Mouse (Mus musculus) limb, embryonic 14.5 days (tissue): Measurements from ENCODE around the gene Slc16a8. TPM values are rescaled to one million over a fixed set of nuclear protein-coding genes. Genes with fewer than 3 reads are reported as not detected.

Source experiments
- ATAC-seq: fragments of 200-750 bp; cut with Nextera tagmentation; 2 replicates; pipeline ENCODE4 v1.8.0; 2017; ENCODE audit warnings: low read depth, moderate number of reproducible peaks, moderate TSS enrichment; ENCODE audit not compliant: low FRiP score
- DNase-seq: peaks from one replicate; pipeline ENCODE4 v3.0.0-alpha.2; 2015; ENCODE audit warnings: low spot score
- H3K27ac ChIP-seq: fragments of 300-500 bp; sonication (generic); replicated peaks from 2 replicates; pipeline ENCODE4 v1.5.1; 2014; ENCODE audit warnings: low read depth, mild to moderate bottlenecking, low read length, moderate library complexity, mixed read lengths
- H3K27me3 ChIP-seq: fragments of 300-500 bp; sonication (generic); 2 replicates; pipeline ENCODE4 v1.6.1; 2014; ENCODE audit warnings: low read length, mixed read lengths; ENCODE audit not compliant: control insufficient read depth, insufficient read depth
- H3K36me3 ChIP-seq: fragments of 300-500 bp; sonication (generic); 2 replicates; pipeline ENCODE4 v1.6.1; 2014; ENCODE audit warnings: mild to moderate bottlenecking, low read length, moderate library complexity, mixed read lengths; ENCODE audit not compliant: control insufficient read depth, insufficient read depth
- H3K4me1 ChIP-seq: fragments of 300-500 bp; sonication (generic); 2 replicates; pipeline ENCODE4 v1.6.1; 2014; ENCODE audit warnings: antibody characterized with exemption, low read length, mixed read lengths; ENCODE audit not compliant: control insufficient read depth, insufficient read depth
- H3K4me2 ChIP-seq: fragments of 300-500 bp; sonication (generic); replicated peaks from 2 replicates; pipeline ENCODE4 v1.6.1; 2014; ENCODE audit warnings: low read depth, mild to moderate bottlenecking, low read length, moderate library complexity; ENCODE audit not compliant: severe bottlenecking
- H3K4me3 ChIP-seq: fragments of 300-500 bp; sonication (generic); replicated peaks from 2 replicates; pipeline ENCODE4 v1.5.1; 2014; ENCODE audit warnings: low read length
- H3K9ac ChIP-seq: fragments of 300-500 bp; sonication (generic); 2 replicates; pipeline ENCODE4 v1.6.1; 2014; ENCODE audit warnings: mild to moderate bottlenecking, low read depth, low read length, moderate library complexity; ENCODE audit not compliant: severe bottlenecking
- H3K9me3 ChIP-seq: fragments of 300-500 bp; sonication (generic); 2 replicates; pipeline ENCODE4 v1.6.1; 2016; ENCODE audit warnings: low read length; ENCODE audit not compliant: control insufficient read depth
- POLR2A ChIP-seq: fragments of 200-500 bp; IDR thresholded peaks from 2 replicates; pipeline ENCODE4 v1.8.0; 2012; ENCODE audit warnings: inconsistent platforms, mild to moderate bottlenecking, moderate library complexity, borderline replicate concordance; ENCODE audit not compliant: insufficient read depth, insufficient read length; ENCODE audit errors: extremely low read depth
- WGBS: fragments of 180-500 bp; shearing (Covaris S2); extraction: QIAGEN DNeasy Blood & Tissue Kit; methylation state at CpG from one replicate; pipeline ENCODE4 v1.1.7; 2014; 5-methylcytosine and 5-hydroxymethylcytosine counted together
- polyA plus RNA-seq, 2 experiments: library from polyadenylated mRNA; depleted of rRNA in 1 of 2; stranded (reverse) in 1 of 2; unstranded in 1 of 2; fragments of >200 nt; fragmentation: Nextera tagmentation in 1 of 2; extraction: Ambion mirVana in 1 of 2; gene quantifications; 2 replicates each; pipeline versions ENCODE4 v1.2.1 to v1.2.3; 2012 to 2014

Gene Slc16a8
- polyA plus RNA-seq, 2 experiments = 0.16 to 0.51 TPM

- H3K36me3 ChIP-seq = no peaks in the 10 kb centered on the region
- no peak for DNase-seq
- no peak overlapping the region for H3K4me3 ChIP-seq
- H3K27me3 ChIP-seq = no peaks in the 10 kb centered on the region
- ATAC-seq = no peak
- TF ChIP-seq POLR2A = no peak
- H3K27ac ChIP-seq = no peak overlapping the region
- no peak overlapping the region for H3K4me2 ChIP-seq
- H3K9me3 ChIP-seq = no peaks in the 10 kb centered on the region
- WGBS = 75% methylated on average over 26 of the region's 27 CpGs
- no peak overlapping the region for H3K9ac ChIP-seq
- H3K4me1 ChIP-seq = no peaks in the 10 kb centered on the region
Measured at GRCm38 (mm10) chr15:79208758-79209439, 45.7 kb downstream of the Slc16a8 start.

DNA sequence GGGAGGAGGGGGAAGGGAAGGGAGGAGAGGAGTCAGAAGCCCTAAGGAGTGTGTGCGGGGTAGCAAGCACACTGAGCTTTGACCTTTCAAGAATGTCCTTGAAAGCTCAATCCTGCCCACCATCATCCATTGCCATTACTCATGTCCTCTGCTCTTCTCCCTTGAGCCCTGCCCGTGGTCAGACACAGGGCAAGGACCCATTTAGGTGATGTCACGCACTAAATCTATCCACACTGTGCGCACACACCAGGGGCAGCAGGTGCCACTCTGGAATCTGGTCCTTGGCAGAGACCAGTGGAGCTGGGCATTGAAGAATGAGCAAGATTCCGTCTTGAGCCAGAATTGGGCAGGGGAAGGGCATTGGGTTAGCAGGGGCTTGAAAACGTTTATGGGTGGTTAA, 46.4 kb downstream of the Slc16a8 start:
- ATAC-seq (no peak), DNase-seq (no peak)
- Histone ChIP-seq H3K4me3 (no peak overlapping the region), H3K9ac (no peak overlapping the region), H3K27me3 (no peaks in the 10 kb centered on the region), H3K4me1 (no peaks in the 10 kb centered on the region), H3K4me2 (no peak overlapping the region), H3K27ac (no peak overlapping the region), H3K9me3 (no peaks in the 10 kb centered on the region), H3K36me3 (no peaks in the 10 kb centered on the region)
- WGBS = 69% methylated on average over 6 of the region's 6 CpGs
- no peak for TF ChIP-seq POLR2A

DNA sequence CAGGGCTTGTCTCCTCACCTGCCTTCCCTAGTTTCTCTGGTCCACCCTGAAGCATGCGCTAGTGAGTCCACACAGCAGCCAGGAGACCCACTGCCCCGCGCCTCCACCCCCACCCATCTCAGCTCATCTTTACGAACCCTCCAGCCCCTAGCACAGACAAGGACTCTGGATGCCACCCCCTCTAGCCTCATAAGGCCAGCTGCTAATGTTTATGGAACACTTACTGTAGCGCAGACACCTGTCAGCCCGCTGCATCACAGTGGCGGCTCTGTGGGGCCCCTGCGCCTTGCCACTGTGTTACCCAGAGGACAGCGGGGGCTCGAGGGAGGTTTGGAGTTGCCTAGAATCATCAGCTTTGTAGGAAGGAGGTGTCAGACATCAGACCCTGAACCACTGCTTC, 52.0 kb downstream of the Slc16a8 start:
- H3K9me3 ChIP-seq = no peaks in the 10 kb centered on the region
- WGBS = 30% methylated on average over 10 of the region's 10 CpGs
- no peaks in the 10 kb centered on the region for H3K36me3 ChIP-seq
- TF ChIP-seq POLR2A = no peak
- 0 out of 2 replicates have a peak overlapping the region, but pooled peaks have one; percentile 52 for H3K27ac ChIP-seq
- peak; percentile 13 for DNase-seq
- H3K4me3 ChIP-seq = no peak overlapping the region
- H3K4me1 ChIP-seq = peaks cover 18% of the 10 kb centered on the region
- ATAC-seq = peak; percentile 51
- H3K9ac ChIP-seq = no peak overlapping the region
- no peak overlapping the region for H3K4me2 ChIP-seq
- H3K27me3 ChIP-seq = no peaks in the 10 kb centered on the region

- Histone ChIP-seq H3K4me2 (peak overlapping the region; percentile 23; the same call in 1 of the 2 replicates), H3K36me3 (no peaks in the 10 kb centered on the region), H3K9me3 (no peaks in the 10 kb centered on the region), H3K4me3 (no peak overlapping the region), H3K4me1 (peaks cover 18% of the 10 kb centered on the region), H3K27ac (peak overlapping the region; percentile 59), H3K27me3 (no peaks in the 10 kb centered on the region), H3K9ac (peak overlapping the region; percentile 25; the same call in 1 of the 2 replicates)
- 16% methylated on average over 11 of the region's 13 CpGs for WGBS
- ATAC-seq (peak; percentile 68), DNase-seq (peak; percentile 15)
- TF ChIP-seq POLR2A = no peak
Measured at GRCm38 (mm10) chr15:79201491-79202150, 52.9 kb downstream of the Slc16a8 start.

Other genes starting within 250 kb of the Slc16a8 start
- 390 and 433 TPM in 2 replicates for gene H1f0, start 226.3 kb downstream of the Slc16a8 start, polyA plus RNA-seq (2012; rRNA removed)
- gene H1f0, start 226.3 kb downstream of the Slc16a8 start, polyA plus RNA-seq (2014; fragmentation: Nextera tagmentation; extraction: Ambion mirVana) = 250 and 278 TPM in 2 replicates
- gene Galr3, start 212.9 kb downstream of the Slc16a8 start, polyA plus RNA-seq (2012; rRNA removed) = 0.39 and 0.49 TPM in 2 replicates
- not detected in 2 replicates for gene Galr3, start 212.9 kb downstream of the Slc16a8 start, polyA plus RNA-seq (2014; fragmentation: Nextera tagmentation; extraction: Ambion mirVana)
- gene Ankrd54, start 191.9 kb downstream of the Slc16a8 start, polyA plus RNA-seq (2012; rRNA removed) = 58.3 and 72.3 TPM in 2 replicates
- 44.4 and 54.3 TPM in 2 replicates for gene Ankrd54, start 191.9 kb downstream of the Slc16a8 start, polyA plus RNA-seq (2014; fragmentation: Nextera tagmentation; extraction: Ambion mirVana)
- 198 and 206 TPM in 2 replicates for gene Eif3l, start 179.6 kb downstream of the Slc16a8 start, polyA plus RNA-seq (2012; rRNA removed)
- gene Eif3l, start 179.6 kb downstream of the Slc16a8 start, polyA plus RNA-seq (2014; fragmentation: Nextera tagmentation; extraction: Ambion mirVana) = 214 and 219 TPM in 2 replicates
- gene Micall1, start 145.9 kb downstream of the Slc16a8 start, polyA plus RNA-seq (2012; rRNA removed) = 31.0 and 35.4 TPM in 2 replicates
- gene Micall1, start 145.9 kb downstream of the Slc16a8 start, polyA plus RNA-seq (2014; fragmentation: Nextera tagmentation; extraction: Ambion mirVana) = 12.8 and 14.8 TPM in 2 replicates
- 116 and 192 TPM in 2 replicates for gene Polr2f, start 113.8 kb downstream of the Slc16a8 start, polyA plus RNA-seq (2012; rRNA removed)
- 326 and 334 TPM in 2 replicates for gene Polr2f, start 113.8 kb downstream of the Slc16a8 start, polyA plus RNA-seq (2014; fragmentation: Nextera tagmentation; extraction: Ambion mirVana)
- 3.8 and 4.7 TPM in 2 replicates for gene 1700088E04Rik, start 113.5 kb downstream of the Slc16a8 start, polyA plus RNA-seq (2012; rRNA removed)
- gene 1700088E04Rik, start 113.5 kb downstream of the Slc16a8 start, polyA plus RNA-seq (2014; fragmentation: Nextera tagmentation; extraction: Ambion mirVana) = 6.1 and 7.1 TPM in 2 replicates
- 20.3 and 26.9 TPM in 2 replicates for gene Sox10, start 89.5 kb downstream of the Slc16a8 start, polyA plus RNA-seq (2012; rRNA removed)
- 7.8 and 9.0 TPM in 2 replicates for gene Sox10, start 89.5 kb downstream of the Slc16a8 start, polyA plus RNA-seq (2014; fragmentation: Nextera tagmentation; extraction: Ambion mirVana)
- gene Pick1, start 25.6 kb downstream of the Slc16a8 start, polyA plus RNA-seq (2012; rRNA removed) = 82.4 and 82.6 TPM in 2 replicates
- gene Pick1, start 25.6 kb downstream of the Slc16a8 start, polyA plus RNA-seq (2014; fragmentation: Nextera tagmentation; extraction: Ambion mirVana) = 23.3 and 25.7 TPM in 2 replicates
- 1.5 and 2.6 TPM in 2 replicates for gene Gm49486, start 25.4 kb downstream of the Slc16a8 start, polyA plus RNA-seq (2012; rRNA removed)
- gene Gm49486, start 25.4 kb downstream of the Slc16a8 start, polyA plus RNA-seq (2014; fragmentation: Nextera tagmentation; extraction: Ambion mirVana) = 0.89 and 1.2 TPM in 2 replicates
- 11.7 TPM in 2 replicates for gene Baiap2l2, start 30.8 kb upstream of the Slc16a8 start, polyA plus RNA-seq (2012; rRNA removed)
- 8.5 and 10.9 TPM in 2 replicates for gene Baiap2l2, start 30.8 kb upstream of the Slc16a8 start, polyA plus RNA-seq (2014; fragmentation: Nextera tagmentation; extraction: Ambion mirVana)
- gene Pla2g6, start 73.6 kb upstream of the Slc16a8 start, polyA plus RNA-seq (2012; rRNA removed) = 21.8 and 27.2 TPM in 2 replicates
- gene Pla2g6, start 73.6 kb upstream of the Slc16a8 start, polyA plus RNA-seq (2014; fragmentation: Nextera tagmentation; extraction: Ambion mirVana) = 12.7 and 14.7 TPM in 2 replicates
- 5.0 and 5.5 TPM in 2 replicates for gene Maff, start 91.9 kb upstream of the Slc16a8 start, polyA plus RNA-seq (2012; rRNA removed)
- gene Maff, start 91.9 kb upstream of the Slc16a8 start, polyA plus RNA-seq (2014; fragmentation: Nextera tagmentation; extraction: Ambion mirVana) = 3.0 and 3.6 TPM in 2 replicates
- gene Tmem184b, start 148.8 kb upstream of the Slc16a8 start, polyA plus RNA-seq (2012; rRNA removed) = 121 and 163 TPM in 2 replicates
- 67.9 and 76.8 TPM in 2 replicates for gene Tmem184b, start 148.8 kb upstream of the Slc16a8 start, polyA plus RNA-seq (2014; fragmentation: Nextera tagmentation; extraction: Ambion mirVana)
- 184 and 214 TPM in 2 replicates for gene Csnk1e, start 200.8 kb upstream of the Slc16a8 start, polyA plus RNA-seq (2012; rRNA removed)
- 83.8 and 98.0 TPM in 2 replicates for gene Csnk1e, start 200.8 kb upstream of the Slc16a8 start, polyA plus RNA-seq (2014; fragmentation: Nextera tagmentation; extraction: Ambion mirVana)